In genomic region chr12:105907851-105908620, GRCm38 (mm10) we compare ENCODE assay signal across 16 mouse cellular contexts.
DNase-seq lines count a peak whose midpoint lies in the region; ATAC-seq and TF ChIP-seq lines count a peak whose summit lies in the region.
"Had no signal": no experiment of that assay in that cellular context is flagged by ENCODE, and none has a peak within 500 bp of the region (broad histone marks: within the 10 kb centered on the region; RNA-seq: fewer than 3 reads in every experiment).

No protein-coding gene starts in this region.

- no peak for TF ChIP-seq CTCF in MEL (IDR thresholded peaks at IDR 0.05 in 2 of 3, conservative IDR thresholded peaks at IDR 0.05 in 1 of 3; ENCODE audit: control insufficient read depth in 1 of 3, insufficient read depth in 1 of 3, low read depth in 2 of 3, low read length in 3 of 3, poor library complexity in 1 of 3, severe bottlenecking in 1 of 3)
- TF ChIP-seq CTCF in cerebellum, adult 2 months (IDR thresholded peaks at IDR 0.05; ENCODE audit: borderline replicate concordance, insufficient read depth, low read depth, low read length), result no peak

- ATAC-seq in inflammation-experienced regulatory T-cells, adult 6 months, result no peak
- ATAC-seq: activated CD4-positive, CD25-positive, alpha-beta regulatory T cell, adult 4 months; forebrain, embryonic 16.5 days; intestine, embryonic 16.5 days had no signal

- no peak for TF ChIP-seq POLR2A in MEL (IDR thresholded peaks at IDR 0.05; ENCODE audit: control insufficient read depth in 1 of 2, insufficient read depth in 1 of 2, low read depth in 1 of 2, low read length in 2 of 2, poor library complexity in 1 of 2)
- no peak for TF ChIP-seq POLR2A in cerebellum, adult 2 months (IDR thresholded peaks at IDR 0.05; ENCODE audit: borderline replicate concordance, insufficient read depth, low read length)

- H3K27ac ChIP-seq in MEL (ENCODE audit: control insufficient read depth, low read depth, low read length), result no peak overlapping the region
- no peak overlapping the region for H3K27ac ChIP-seq in cerebellum, adult 2 months (ENCODE audit: insufficient read depth, low read length)
- H3K27ac ChIP-seq: heart, adult 2 months; neural tube, embryonic 13.5 days had no signal

- H3K79me2 ChIP-seq in MEL (ENCODE audit: control insufficient read depth, insufficient read depth, low read length, poor library complexity), result no peaks in the 10 kb centered on the region

- 59% methylated on average over 13 of the region's 13 CpGs for WGBS in cerebellum, adult 2 months

- no peaks in the 10 kb centered on the region for H3K27me3 ChIP-seq in MEL (ENCODE audit: control insufficient read depth in 1 of 2, insufficient read depth in 2 of 2, low read length in 2 of 2)
- H3K27me3 ChIP-seq in cerebellum, adult 2 months (ENCODE audit: control insufficient read depth, insufficient read depth, low read length), result no peaks in the 10 kb centered on the region; the same call in 1 of the 2 replicates
- H3K27me3 ChIP-seq: neural tube, embryonic 13.5 days had no signal

- peaks cover 0 to 10% of the 10 kb centered on the region in 2 experiments; a peak in 2 of 4 replicates for H3K36me3 ChIP-seq in MEL (ENCODE audit: control insufficient read depth in 1 of 2, insufficient read depth in 2 of 2, low read length in 2 of 2)
- H3K36me3 ChIP-seq: neural tube, embryonic 13.5 days had no signal

- H3K9me3 ChIP-seq in MEL (replicated peaks; ENCODE audit: insufficient read depth, low read length), result no peaks in the 10 kb centered on the region
- H3K9me3 ChIP-seq: neural tube, embryonic 13.5 days had no signal

- no peak overlapping the region for H3K4me3 ChIP-seq in MEL (ENCODE audit: control insufficient read depth in 1 of 2, insufficient read depth in 1 of 2, low read depth in 2 of 2, low read length in 2 of 2)
- H3K4me3 ChIP-seq in cerebellum, adult 2 months (replicated peaks; ENCODE audit: insufficient read depth, low read depth, low read length), result no peak overlapping the region
- H3K4me3 ChIP-seq: heart, adult 2 months; neural tube, embryonic 13.5 days had no signal

- TF ChIP-seq EP300 in MEL (IDR thresholded peaks at IDR 0.05; ENCODE audit: low read depth in 1 of 2, low read length in 2 of 2), result peak; percentile 22 to 44; a peak in 3 of 4 replicates

- no peak for TF ChIP-seq RAD21 in MEL (IDR thresholded peaks at IDR 0.05; ENCODE audit: low read depth, low read length)

- H3K4me1 ChIP-seq in MEL (ENCODE audit: control insufficient read depth in 1 of 2, insufficient read depth in 2 of 2, low read length in 2 of 2), result peaks cover 4 to 23% of the 10 kb centered on the region in 2 experiments; a peak in 3 of 4 replicates
- H3K4me1 ChIP-seq in cerebellum, adult 2 months (ENCODE audit: control insufficient read depth, insufficient read depth, low read length), result no peaks in the 10 kb centered on the region

- peak overlapping the region; percentile 33 for H3K9ac ChIP-seq in MEL (ENCODE audit: control insufficient read depth, low read depth, low read length, poor library complexity, severe bottlenecking)
- H3K9ac ChIP-seq: neural tube, embryonic 13.5 days had no signal

- peak; percentile 13 for DNase-seq in adrenal gland, adult 2 months
- DNase-seq in adrenal gland, postnatal 10 days, result no peak
- peak; percentile 59 for DNase-seq in MEL (ENCODE audit: low read depth, low spot score)
- peak; percentile 5 for DNase-seq in induced T-regulatory cell, adult 2 months (ENCODE audit: low read depth)
- peak; percentile 8 for DNase-seq in thymus, postnatal 10 days (ENCODE audit: low spot score in 2 of 2)
- DNase-seq in cerebellum, adult 9-10 months, result no peak
- DNase-seq in cerebellum, adult 2 months, result no peak
- DNase-seq: cerebellum, postnatal 10 days; heart, adult 2 months; kidney, postnatal 36 days; lung, adult 2 months had no signal

TF ChIP-seq in MEL, 35 proteins besides CTCF, POLR2A, EP300 and RAD21:
- TF ChIP-seq USF2 (IDR thresholded peaks at IDR 0.05; ENCODE audit: borderline replicate concordance in 1 of 2, insufficient read depth in 1 of 2, low read depth in 1 of 2, low read length in 2 of 2) (0 out of 4 replicates have a peak, but pooled peaks of 1 of the 2 experiments have one; percentile 7), USF1 (IDR thresholded peaks at IDR 0.05; ENCODE audit: low read depth, low read length) (peak; percentile 77), MXI1 (IDR thresholded peaks at IDR 0.05; ENCODE audit: low read depth, low read length) (no peak; the same call in 1 of the 2 replicates), ETS1 (IDR thresholded peaks at IDR 0.05; ENCODE audit: low read depth, low read length) (peak; percentile 57; the same call in 1 of the 2 replicates), ZNF384 (IDR thresholded peaks at IDR 0.05; ENCODE audit: low read depth, low read length) (peak; percentile 77), MAX (IDR thresholded peaks at IDR 0.05; ENCODE audit: low read length) (peak; percentile 61), HCFC1 (IDR thresholded peaks at IDR 0.05; ENCODE audit: low read depth, low read length) (no peak)

Comparison
In these comparisons a context has a peak if more than half of its experiments do, and no peak if none do; other contexts are left out.
1. DNase-seq: peak in adrenal gland, adult 2 months (single experiment), MEL (single experiment), induced T-regulatory cell, adult 2 months (single experiment) and thymus, postnatal 10 days (2 of 2); none in adrenal gland, postnatal 10 days (single experiment), cerebellum, adult 9-10 months (single experiment) and cerebellum, adult 2 months (0 of 2).